Mouse (Mus musculus): Measurements from ENCODE around the gene Pus10. TPM values are rescaled to one million over a fixed set of nuclear protein-coding genes. Genes with fewer than 3 reads are reported as not detected.
A peak's percentile ranks its signal among the peaks of the same experiment; 100 is the strongest.

Gene Pus10
- polyA plus RNA-seq, 1 experiment: 11.4 TPM

DNA sequence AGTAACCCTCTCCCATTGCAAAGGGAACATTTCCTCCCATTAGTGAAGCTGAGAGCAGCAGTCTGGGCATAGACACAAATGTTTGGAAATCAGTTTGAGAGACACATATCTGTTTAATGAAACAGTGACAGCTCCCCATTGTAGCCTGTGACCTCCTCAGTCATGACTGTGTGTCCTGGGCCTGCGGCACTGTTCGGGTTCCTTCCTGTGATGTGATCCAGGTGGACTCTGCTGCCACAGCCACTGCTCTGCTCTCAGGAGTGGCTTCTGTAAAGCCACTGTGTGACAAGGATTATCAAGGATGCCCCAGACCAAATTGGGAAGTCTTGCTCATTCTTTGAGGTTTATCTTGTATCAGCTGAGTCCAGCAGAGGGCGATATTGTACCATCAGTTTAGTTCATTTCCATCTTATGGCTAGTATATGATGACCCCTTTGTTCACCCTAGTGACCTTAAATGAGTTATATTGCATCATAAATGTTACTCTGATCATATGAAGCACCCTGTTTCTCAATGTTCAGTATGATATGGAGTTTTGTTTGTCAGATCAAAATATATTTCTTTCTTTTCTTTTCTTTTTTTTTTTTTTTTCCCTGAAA, 13.7 kb downstream of the Pus10 start:
- Histone ChIP-seq H3K27me3 (ENCODE audit: control insufficient read depth, insufficient read depth, low read length) (no peaks in the 10 kb centered on the region), H3K27ac (ENCODE audit: insufficient read depth, low read length) (no peak overlapping the region), H3K4me1 (ENCODE audit: control insufficient read depth, insufficient read depth, low read length) (no peaks in the 10 kb centered on the region), H3K4me3 (replicated peaks; ENCODE audit: insufficient read depth, low read depth, low read length) (no peak overlapping the region)
- DNase-seq: peak; percentile 34 to 49
- peak; percentile 48 for TF ChIP-seq CTCF (IDR thresholded peaks at IDR 0.05; ENCODE audit: borderline replicate concordance, insufficient read depth, low read depth, low read length)
- TF ChIP-seq POLR2A (IDR thresholded peaks at IDR 0.05; ENCODE audit: borderline replicate concordance, insufficient read depth, low read length): no peak
- 42% methylated on average over 3 of the region's 3 CpGs for WGBS

DNA sequence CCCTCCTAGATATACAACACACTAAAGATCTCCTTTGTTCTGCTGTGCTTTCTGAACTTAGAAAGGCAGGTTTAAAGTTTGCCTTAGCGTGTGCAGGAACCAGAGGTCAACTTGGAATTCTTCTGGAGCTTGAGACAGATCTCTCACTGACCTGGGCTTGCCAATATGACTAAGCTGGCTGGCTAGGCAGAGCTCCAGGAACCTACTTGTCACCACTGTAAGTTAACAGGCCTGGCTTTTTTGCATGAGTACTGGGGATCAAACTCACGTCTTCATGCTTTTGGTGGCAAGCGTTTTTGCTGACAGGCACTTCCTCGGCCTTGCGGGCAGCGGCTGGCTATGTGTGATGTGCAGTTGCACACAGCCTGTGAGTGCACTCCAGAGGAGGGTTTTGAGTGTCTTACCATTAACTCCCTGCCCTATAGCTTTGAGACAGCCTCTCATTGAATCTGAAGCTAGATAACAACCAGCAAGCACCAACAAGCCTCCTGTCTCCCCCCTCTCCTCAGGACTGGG, 15.0 kb downstream of the Pus10 start:
- Histone ChIP-seq H3K4me1 (ENCODE audit: control insufficient read depth, insufficient read depth, low read length) (no peaks in the 10 kb centered on the region), H3K4me3 (replicated peaks; ENCODE audit: insufficient read depth, low read depth, low read length) (no peak overlapping the region), H3K27me3 (ENCODE audit: control insufficient read depth, insufficient read depth, low read length) (no peaks in the 10 kb centered on the region), H3K27ac (ENCODE audit: insufficient read depth, low read length) (no peak overlapping the region)
- DNase-seq: no peak
- 93% methylated on average over 6 of the region's 6 CpGs for WGBS
- TF ChIP-seq POLR2A (IDR thresholded peaks at IDR 0.05; ENCODE audit: borderline replicate concordance, insufficient read depth, low read length) (no peak), CTCF (IDR thresholded peaks at IDR 0.05; ENCODE audit: borderline replicate concordance, insufficient read depth, low read depth, low read length) (no peak)

DNA sequence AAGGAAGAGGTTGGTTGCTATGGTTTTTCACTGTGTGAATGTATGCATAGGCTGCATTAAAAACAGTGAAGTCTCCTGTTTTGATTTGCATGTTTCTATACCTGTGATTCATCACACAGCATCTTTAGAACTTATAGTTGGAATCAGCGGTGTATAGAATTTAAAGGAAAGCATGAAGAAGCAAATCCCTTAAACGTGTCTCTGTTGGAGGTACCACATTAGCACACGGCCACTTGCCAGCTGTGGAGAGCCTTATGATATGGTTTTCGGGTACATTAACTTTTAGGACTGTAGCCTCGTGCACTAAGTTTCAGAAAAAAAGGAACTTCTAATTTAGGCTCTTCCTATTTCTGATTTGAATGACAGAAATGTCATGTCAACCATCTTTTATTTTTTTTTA, 17.1 kb downstream of the Pus10 start:
- 78% methylated on average over 5 of the region's 5 CpGs for WGBS
- no peak for TF ChIP-seq POLR2A (IDR thresholded peaks at IDR 0.05; ENCODE audit: borderline replicate concordance, insufficient read depth, low read length)
- no peak for TF ChIP-seq CTCF (IDR thresholded peaks at IDR 0.05; ENCODE audit: borderline replicate concordance, insufficient read depth, low read depth, low read length)
- no peak overlapping the region for H3K4me3 ChIP-seq (replicated peaks; ENCODE audit: insufficient read depth, low read depth, low read length)
- no peaks in the 10 kb centered on the region for H3K4me1 ChIP-seq (ENCODE audit: control insufficient read depth, insufficient read depth, low read length)
- H3K27ac ChIP-seq (ENCODE audit: insufficient read depth, low read length): no peak overlapping the region
- DNase-seq: no peak
- no peaks in the 10 kb centered on the region for H3K27me3 ChIP-seq (ENCODE audit: control insufficient read depth, insufficient read depth, low read length)

DNA sequence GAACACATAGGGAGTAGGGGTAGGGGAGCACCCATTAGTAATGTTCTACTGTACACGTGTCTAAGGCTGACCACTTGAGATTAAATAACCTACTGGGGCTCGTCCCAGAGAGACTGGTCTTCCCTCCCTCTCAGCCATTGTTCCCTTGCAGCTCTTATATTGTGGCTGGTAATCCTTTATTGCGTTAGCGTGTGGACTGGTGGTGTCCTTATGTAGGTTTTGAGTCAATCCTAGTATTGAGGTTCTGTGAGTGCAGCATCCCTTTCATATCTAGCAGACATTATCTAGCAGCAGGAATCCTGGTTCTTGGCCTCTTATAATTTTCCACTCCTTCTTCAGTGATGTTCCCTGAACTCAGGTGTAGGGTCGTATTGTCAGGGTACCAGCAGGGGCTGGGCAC, 21.2 kb downstream of the Pus10 start:
- Histone ChIP-seq H3K27ac (ENCODE audit: insufficient read depth, low read length) (no peak overlapping the region), H3K4me3 (replicated peaks; ENCODE audit: insufficient read depth, low read depth, low read length) (no peak overlapping the region), H3K27me3 (ENCODE audit: control insufficient read depth, insufficient read depth, low read length) (no peaks in the 10 kb centered on the region), H3K4me1 (ENCODE audit: control insufficient read depth, insufficient read depth, low read length) (no peaks in the 10 kb centered on the region)
- no peak for TF ChIP-seq CTCF (IDR thresholded peaks at IDR 0.05; ENCODE audit: borderline replicate concordance, insufficient read depth, low read depth, low read length)
- TF ChIP-seq POLR2A (IDR thresholded peaks at IDR 0.05; ENCODE audit: borderline replicate concordance, insufficient read depth, low read length): no peak
- 90% methylated on average over 5 of the region's 5 CpGs for WGBS
- DNase-seq: no peak

DNA sequence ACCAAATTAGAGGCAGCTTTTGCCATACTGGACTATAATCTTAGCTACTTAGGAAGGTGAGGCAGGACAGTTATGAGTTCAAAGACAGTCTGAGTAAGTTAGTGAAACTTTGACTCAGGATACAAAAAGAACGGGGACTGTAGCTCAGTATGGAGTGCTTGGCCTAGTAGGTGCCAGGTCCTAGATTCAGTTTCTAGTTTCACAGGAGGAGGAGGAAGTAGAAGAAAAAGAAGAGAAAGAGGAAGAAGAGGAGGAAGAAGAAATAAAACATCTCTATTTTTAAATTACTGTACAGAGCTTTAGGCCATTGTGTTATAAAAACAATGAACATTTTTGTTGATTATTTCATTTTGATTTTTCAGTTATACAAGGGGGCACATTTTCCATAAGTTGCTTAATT, 22.6 kb downstream of the Pus10 start:
- Histone ChIP-seq H3K27ac (ENCODE audit: insufficient read depth, low read length) (no peak overlapping the region), H3K4me3 (replicated peaks; ENCODE audit: insufficient read depth, low read depth, low read length) (no peak overlapping the region), H3K27me3 (ENCODE audit: control insufficient read depth, insufficient read depth, low read length) (no peaks in the 10 kb centered on the region), H3K4me1 (ENCODE audit: control insufficient read depth, insufficient read depth, low read length) (no peaks in the 10 kb centered on the region)
- DNase-seq: no peak
- 94% methylated on average over 1 of the region's 1 CpGs for WGBS
- TF ChIP-seq POLR2A (IDR thresholded peaks at IDR 0.05; ENCODE audit: borderline replicate concordance, insufficient read depth, low read length): no peak
- no peak for TF ChIP-seq CTCF (IDR thresholded peaks at IDR 0.05; ENCODE audit: borderline replicate concordance, insufficient read depth, low read depth, low read length)

DNA sequence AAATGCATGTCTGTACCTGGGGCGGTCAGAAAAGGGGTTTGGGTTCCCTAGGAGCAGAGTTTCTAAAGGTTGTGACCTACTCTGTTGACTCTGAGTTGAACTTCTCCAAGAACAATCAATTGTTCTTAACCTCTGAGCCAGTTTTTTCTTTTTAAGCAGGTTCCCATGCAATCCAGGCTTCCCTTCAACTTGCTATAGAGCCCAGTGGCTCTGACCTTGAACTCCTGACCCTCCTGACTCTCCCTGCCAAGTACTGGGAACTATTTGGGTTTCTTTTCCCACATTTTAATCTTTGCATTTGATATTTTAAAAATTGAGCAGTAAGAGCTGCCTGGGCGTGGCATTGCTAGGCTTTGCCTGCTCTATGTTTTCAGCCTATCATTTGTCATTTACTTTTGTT, 27.8 kb downstream of the Pus10 start:
- 98% methylated on average over 2 of the region's 2 CpGs for WGBS
- H3K27ac ChIP-seq (ENCODE audit: insufficient read depth, low read length): no peak overlapping the region
- H3K27me3 ChIP-seq (ENCODE audit: control insufficient read depth, insufficient read depth, low read length): no peaks in the 10 kb centered on the region
- H3K4me1 ChIP-seq (ENCODE audit: control insufficient read depth, insufficient read depth, low read length): no peaks in the 10 kb centered on the region
- TF ChIP-seq CTCF (IDR thresholded peaks at IDR 0.05; ENCODE audit: borderline replicate concordance, insufficient read depth, low read depth, low read length): no peak
- no peak for TF ChIP-seq POLR2A (IDR thresholded peaks at IDR 0.05; ENCODE audit: borderline replicate concordance, insufficient read depth, low read length)
- no peak for DNase-seq
- H3K4me3 ChIP-seq (replicated peaks; ENCODE audit: insufficient read depth, low read depth, low read length): no peak overlapping the region

DNA sequence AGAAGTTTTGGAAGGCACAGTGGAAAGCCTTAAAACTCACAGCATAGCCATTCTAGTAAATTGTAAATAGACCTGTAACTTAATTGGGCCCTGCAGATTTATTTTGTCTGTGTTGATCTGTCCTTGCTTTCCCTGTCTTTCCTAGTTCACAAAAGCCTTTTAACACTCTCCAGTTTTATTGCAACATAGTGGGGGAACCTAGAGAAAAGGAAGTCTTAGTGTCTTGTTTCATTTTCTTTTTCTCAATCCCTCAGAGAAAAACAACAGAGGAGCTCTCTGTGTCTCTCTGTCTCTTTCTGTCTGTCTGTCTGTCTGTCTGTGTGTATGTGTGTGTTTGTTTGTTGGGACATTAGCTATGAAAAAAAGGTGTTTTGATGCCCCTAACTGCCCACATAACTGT, 30.4 kb downstream of the Pus10 start:
- no peak overlapping the region for H3K4me3 ChIP-seq (replicated peaks; ENCODE audit: insufficient read depth, low read depth, low read length)
- DNase-seq: no peak
- H3K27ac ChIP-seq (ENCODE audit: insufficient read depth, low read length): no peak overlapping the region
- no peaks in the 10 kb centered on the region for H3K4me1 ChIP-seq (ENCODE audit: control insufficient read depth, insufficient read depth, low read length)
- H3K27me3 ChIP-seq (ENCODE audit: control insufficient read depth, insufficient read depth, low read length): no peaks in the 10 kb centered on the region
- TF ChIP-seq POLR2A (IDR thresholded peaks at IDR 0.05; ENCODE audit: borderline replicate concordance, insufficient read depth, low read length): no peak

DNA sequence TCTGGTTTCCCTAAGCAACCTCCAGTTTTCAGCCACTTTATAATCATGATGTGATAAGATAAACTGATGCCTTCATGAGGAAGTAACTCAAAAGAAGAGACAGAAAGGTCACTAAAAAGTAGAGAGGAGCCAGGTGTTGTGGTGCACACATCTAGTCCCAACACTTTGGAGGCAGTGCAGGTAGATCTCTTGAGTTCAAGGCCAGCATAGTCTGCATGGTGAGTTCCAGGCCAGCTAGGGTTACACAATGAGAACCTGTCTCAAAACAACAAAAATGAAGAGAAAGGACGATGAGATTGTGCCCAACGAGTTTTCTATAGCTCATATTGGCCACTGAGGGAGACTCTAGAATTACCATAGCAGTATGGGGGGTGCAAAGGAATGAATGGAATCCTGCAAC, 33.1 kb downstream of the Pus10 start:
- Histone ChIP-seq H3K27me3 (ENCODE audit: control insufficient read depth, insufficient read depth, low read length) (no peaks in the 10 kb centered on the region), H3K4me1 (ENCODE audit: control insufficient read depth, insufficient read depth, low read length) (no peaks in the 10 kb centered on the region)
- TF ChIP-seq CTCF (IDR thresholded peaks at IDR 0.05; ENCODE audit: borderline replicate concordance, insufficient read depth, low read depth, low read length) (no peak), POLR2A (IDR thresholded peaks at IDR 0.05; ENCODE audit: borderline replicate concordance, insufficient read depth, low read length) (no peak)

More for the DNA sequence above, 33.1 kb downstream of the Pus10 start:
- DNase-seq: no peak
- H3K27ac ChIP-seq (ENCODE audit: insufficient read depth, low read length): no peak overlapping the region
- WGBS: 63% methylated on average over 2 of the region's 2 CpGs
- no peak overlapping the region for H3K4me3 ChIP-seq (replicated peaks; ENCODE audit: insufficient read depth, low read depth, low read length)

All from cerebellum, adult 2 months (tissue).